Mouse (Mus musculus) layer of hippocampus, adult 18-20 months (tissue): ENCODE results near the gene P2rx2. TPM values are rescaled to one million over a fixed set of nuclear protein-coding genes. Genes with fewer than 3 reads are reported as not detected.

Source experiments
- DNase-seq, 2 experiments: peaks; one replicate each; pipeline ENCODE4 v3.0.0; 2022; ENCODE audit warnings: low spot score in 2 of 2
- total RNA-seq, 2 experiments: library from RNA; stranded (reverse); gene quantifications; 2 replicates each; pipeline ENCODE4 v1.2.3; 2021

The P2rx2 gene
- total RNA-seq, 2 experiments from 2014 or later = not detected

GRCm38 (mm10) chr5:110338792-110339191, 4.2 kb downstream of the P2rx2 start:
- no peak for DNase-seq

GRCm38 (mm10) chr5:110330508-110330907, 12.5 kb downstream of the P2rx2 start:
- DNase-seq = no peak

GRCm38 (mm10) chr5:110313127-110313526, 29.9 kb downstream of the P2rx2 start:
- DNase-seq = no peak

DNA sequence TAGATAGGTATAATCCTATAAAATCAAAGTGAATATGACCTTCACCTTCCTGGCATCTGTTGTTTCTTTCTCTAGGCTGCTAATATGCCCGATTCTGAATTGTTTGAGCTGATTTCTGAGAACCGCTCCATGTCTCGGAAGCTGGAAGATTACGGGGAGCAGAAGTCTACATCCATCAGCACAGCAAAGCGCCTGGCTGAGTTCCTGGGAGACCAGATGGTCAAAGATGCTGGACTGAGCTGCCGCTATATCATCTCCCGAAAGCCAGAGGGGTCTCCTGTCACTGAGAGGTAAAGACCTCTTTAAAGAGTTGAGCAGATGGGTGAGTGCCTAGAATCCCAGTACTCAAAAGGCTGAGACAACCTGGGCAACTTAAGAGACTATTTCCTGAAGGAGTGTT, 34.2 kb downstream of the P2rx2 start:
- no peak for DNase-seq

DNA sequence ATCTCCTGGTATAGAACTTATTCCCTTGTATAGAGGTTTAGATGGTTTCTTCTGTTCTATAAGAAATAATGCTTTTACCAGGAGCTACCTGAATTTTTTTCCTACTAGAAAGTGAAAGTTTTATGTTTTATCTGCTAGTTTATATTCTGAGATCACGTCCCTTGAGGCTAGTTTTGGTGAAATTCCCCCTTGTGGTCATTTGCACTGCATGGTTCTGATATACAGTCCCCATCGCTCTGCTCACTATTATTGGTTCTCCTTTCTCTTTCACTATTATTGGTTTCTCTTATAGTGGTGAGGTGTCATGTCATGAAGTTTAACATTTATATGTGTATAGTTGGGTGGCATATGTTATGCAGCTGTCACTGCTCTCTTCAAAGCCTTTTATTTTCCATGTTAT, 42.4 kb downstream of the P2rx2 start:
- DNase-seq = no peak

DNA sequence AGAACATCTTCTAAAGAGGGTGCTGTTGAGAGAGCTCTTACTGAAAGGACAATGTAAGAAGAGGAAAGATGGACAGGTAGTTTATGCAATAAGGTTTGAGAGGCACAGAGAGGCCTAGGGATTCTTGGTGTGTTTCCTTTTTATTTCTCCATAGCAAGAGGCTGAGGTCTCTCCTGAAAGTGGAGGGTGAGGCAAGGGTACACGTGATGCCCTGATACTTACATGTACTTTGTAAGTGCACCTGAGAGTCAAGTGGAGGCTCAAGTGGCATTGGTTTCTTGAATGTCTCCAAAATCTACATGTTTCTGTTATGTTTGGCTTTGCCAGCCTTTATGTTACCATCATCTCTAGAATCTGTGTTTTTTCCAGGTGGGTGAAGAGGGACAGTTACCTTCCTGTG, 46.4 kb downstream of the P2rx2 start:
- no peak for DNase-seq

DNA sequence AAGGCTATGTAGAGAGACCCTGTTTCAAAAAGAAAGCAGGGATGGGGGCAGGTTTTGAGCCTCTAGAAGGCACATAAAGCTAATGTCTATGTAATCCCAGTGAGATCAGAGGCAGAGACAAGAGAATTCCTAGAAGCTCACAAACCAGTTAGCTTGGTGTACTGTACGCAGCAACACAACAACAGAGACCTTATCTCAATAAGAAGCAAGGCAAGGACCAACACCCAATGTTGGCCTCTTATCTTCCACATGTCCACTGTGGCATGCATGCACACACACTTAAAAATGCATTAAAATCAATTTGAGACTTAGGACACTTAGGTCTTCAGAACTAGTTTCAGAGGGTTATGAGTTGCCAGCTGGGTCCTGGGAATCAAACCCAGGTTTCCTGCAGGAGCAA, 51.4 kb downstream of the P2rx2 start:
- DNase-seq = no peak

Other genes with a start within 250 kb of the P2rx2 start
- under 1 TPM; 0.40 to 0.43 TPM for gene Gm35315, start 248.8 kb downstream of the P2rx2 start, total RNA-seq
- gene Plcxd1, start 243.2 kb downstream of the P2rx2 start, total RNA-seq = 1 to 10 TPM; 5.0 to 5.1 TPM
- gene Gtpbp6, start 235.0 kb downstream of the P2rx2 start, total RNA-seq = 10 to 100 TPM; 77.8 to 81.5 TPM
- 10 to 100 TPM; 15.3 to 16.2 TPM for gene Zfp605, start 233.1 kb downstream of the P2rx2 start, total RNA-seq
- gene Chfr, start 207.4 kb downstream of the P2rx2 start, total RNA-seq = 10 to 100 TPM; 37.3 to 46.6 TPM
- 10 to 100 TPM; 47.9 to 49.6 TPM for gene Golga3, start 166.5 kb downstream of the P2rx2 start, total RNA-seq
- 10 to 100 TPM; 43.5 to 48.0 TPM for gene Ankle2, start 112.2 kb downstream of the P2rx2 start, total RNA-seq
- gene Pgam5, start 73.3 kb downstream of the P2rx2 start, total RNA-seq = 10 to 100 TPM; 52.7 to 60.8 TPM
- gene Pxmp2, start 57.0 kb downstream of the P2rx2 start, total RNA-seq = 10 to 100 TPM; 11.5 to 15.5 TPM
- 1 to 10 TPM; 1.1 to 1.5 TPM for gene Pole, start 56.9 kb downstream of the P2rx2 start, total RNA-seq
- gene Lrcol1, start 1.5 kb upstream of the P2rx2 start, total RNA-seq = not detected
- gene Fbrsl1, start 105.3 kb upstream of the P2rx2 start, total RNA-seq = 10 to 100 TPM; 81.1 to 88.2 TPM
- 100 to 1,000 TPM; 117 to 131 TPM for gene Galnt9, start 201.1 kb upstream of the P2rx2 start, total RNA-seq